Mouse (Mus musculus) MEL (cell line): Measurements from ENCODE around the gene Gnl1. TPM values are rescaled to one million over a fixed set of nuclear protein-coding genes. Genes with fewer than 3 reads are reported as not detected.
"Not testable (repeated sequence)": the region's sequence is repeated elsewhere in the genome, so short reads cannot be mapped to it uniquely, and the experiment has no call there.

ENCODE experiments used
- DNase-seq: peaks from one replicate; pipeline ENCODE4 v3.0.0; 2011; ENCODE audit warnings: low read depth, low spot score
- H3K27ac ChIP-seq: 2 replicates; pipeline ENCODE4 v1.5.1; 2012; ENCODE audit warnings: low read depth, mild to moderate bottlenecking, control low read depth, low read length, moderate library complexity; ENCODE audit not compliant: control insufficient read depth
- H3K27me3 ChIP-seq, 2 experiments: fragments of 150-350 bp in 1 of 2; sonication (generic) in 1 of 2; 2 replicates each; pipeline ENCODE4 v1.6.1; 2012; ENCODE audit warnings: low read length in 2 of 2, mild to moderate bottlenecking in 2 of 2, improper control_type of control experiment in 1 of 2, moderate library complexity in 1 of 2; ENCODE audit not compliant: insufficient read depth in 2 of 2, control insufficient read depth in 1 of 2
- H3K36me3 ChIP-seq, 2 experiments: 2 replicates each; pipeline ENCODE4 v1.6.1; 2012 to 2014; ENCODE audit warnings: low read length in 2 of 2, improper control_type of control experiment in 1 of 2, inconsistent platforms in 1 of 2, mild to moderate bottlenecking in 1 of 2; ENCODE audit not compliant: insufficient read depth in 2 of 2, control insufficient read depth in 1 of 2
- H3K4me1 ChIP-seq, 2 experiments: fragments of 150-350 bp in 1 of 2; sonication (generic) in 1 of 2; 2 replicates each; pipeline ENCODE4 v1.6.1; 2012; ENCODE audit warnings: low read length in 2 of 2, improper control_type of control experiment in 1 of 2, mild to moderate bottlenecking in 1 of 2; ENCODE audit not compliant: insufficient read depth in 2 of 2, control insufficient read depth in 1 of 2
- H3K4me3 ChIP-seq, 2 experiments: fragments of 150-350 bp in 1 of 2; sonication (generic) in 1 of 2; 2 replicates each; pipeline ENCODE4 v1.5.1; 2012; ENCODE audit warnings: low read depth in 2 of 2, low read length in 2 of 2, mild to moderate bottlenecking in 2 of 2, moderate library complexity in 2 of 2, control low read depth in 1 of 2, improper control_type of control experiment in 1 of 2; ENCODE audit not compliant: control insufficient read depth in 1 of 2, insufficient read depth in 1 of 2
- H3K79me2 ChIP-seq: 2 replicates; pipeline ENCODE4 v1.6.1; 2012; ENCODE audit warnings: mild to moderate bottlenecking, low read length, moderate library complexity; ENCODE audit not compliant: control insufficient read depth, poor library complexity, insufficient read depth
- H3K9ac ChIP-seq: 2 replicates; pipeline ENCODE4 v1.6.1; 2012; ENCODE audit warnings: low read depth, mild to moderate bottlenecking, control low read depth, low read length, moderate library complexity; ENCODE audit not compliant: control insufficient read depth, poor library complexity, severe bottlenecking
- H3K9me3 ChIP-seq: fragments of 150-350 bp; sonication (generic); replicated peaks from 2 replicates; pipeline ENCODE4 v1.6.1; 2012; ENCODE audit warnings: mild to moderate bottlenecking, low read length, improper control_type of control experiment, moderate library complexity; ENCODE audit not compliant: insufficient read depth
- CHD2 ChIP-seq: IDR thresholded peaks from 2 replicates; pipeline ENCODE4 v1.6.1; 2011; ENCODE audit warnings: low read length, improper control_type of control experiment
- CTCF ChIP-seq, 3 experiments: IDR thresholded peaks in 2 of 3; conservative IDR thresholded peaks in 1 of 3; 2 replicates each; pipeline ENCODE4 v1.5.1; 2011 to 2012; ENCODE audit warnings: low read length in 3 of 3, low read depth in 2 of 3, mild to moderate bottlenecking in 2 of 3, improper control_type of control experiment in 1 of 3, inconsistent platforms in 1 of 3, mixed read lengths in 1 of 3, moderate library complexity in 1 of 3; ENCODE audit not compliant: control insufficient read depth in 1 of 3, insufficient read depth in 1 of 3, poor library complexity in 1 of 3, severe bottlenecking in 1 of 3
- ELF1 ChIP-seq: IDR thresholded peaks from 2 replicates; pipeline ENCODE4 v1.6.1; 2014; ENCODE audit warnings: low read depth, mild to moderate bottlenecking, inconsistent platforms, low read length, improper control_type of control experiment, moderate library complexity
- ETS1 ChIP-seq: IDR thresholded peaks from 2 replicates; pipeline ENCODE4 v1.6.1; 2012; ENCODE audit warnings: low read depth, mild to moderate bottlenecking, inconsistent platforms, low read length, improper control_type of control experiment, moderate library complexity
- HCFC1 ChIP-seq: IDR thresholded peaks from 2 replicates; pipeline ENCODE4 v1.6.1; 2012; ENCODE audit warnings: low read depth, mild to moderate bottlenecking, inconsistent platforms, low read length, improper control_type of control experiment, moderate library complexity
- MAX ChIP-seq: IDR thresholded peaks from 2 replicates; pipeline ENCODE4 v1.6.1; 2011; ENCODE audit warnings: low read length, improper control_type of control experiment
- MAZ ChIP-seq: IDR thresholded peaks from 2 replicates; pipeline ENCODE4 v1.6.1; 2012; ENCODE audit warnings: low read depth, mild to moderate bottlenecking, inconsistent platforms, low read length, improper control_type of control experiment
- MXI1 ChIP-seq: IDR thresholded peaks from 2 replicates; pipeline ENCODE4 v1.6.1; 2011; ENCODE audit warnings: mild to moderate bottlenecking, low read depth, low read length, improper control_type of control experiment
- NELFE ChIP-seq: IDR thresholded peaks from 2 replicates; pipeline ENCODE4 v1.6.1; 2011; ENCODE audit warnings: low read depth, low read length, improper control_type of control experiment
- POLR2A ChIP-seq, 2 experiments: IDR thresholded peaks; 2 replicates each; pipeline ENCODE4 v1.6.1; 2011 to 2012; ENCODE audit warnings: low read length in 2 of 2, mild to moderate bottlenecking in 2 of 2, control low read depth in 1 of 2, improper control_type of control experiment in 1 of 2, low read depth in 1 of 2, moderate library complexity in 1 of 2; ENCODE audit not compliant: control insufficient read depth in 1 of 2, insufficient read depth in 1 of 2, poor library complexity in 1 of 2
- POLR2AphosphoS2 ChIP-seq: IDR thresholded peaks from 2 replicates; pipeline ENCODE4 v1.6.1; 2011; ENCODE audit warnings: low read length, improper control_type of control experiment
- RAD21 ChIP-seq: IDR thresholded peaks from 2 replicates; pipeline ENCODE4 v1.6.1; 2011; ENCODE audit warnings: mild to moderate bottlenecking, low read depth, low read length, improper control_type of control experiment
- SIN3A ChIP-seq: IDR thresholded peaks from 2 replicates; pipeline ENCODE4 v1.6.1; 2012; ENCODE audit warnings: low read length, improper control_type of control experiment, inconsistent platforms
- SMC3 ChIP-seq: IDR thresholded peaks from 2 replicates; pipeline ENCODE4 v1.6.1; 2011; ENCODE audit warnings: low read depth, low read length, improper control_type of control experiment
- TBP ChIP-seq: IDR thresholded peaks from 2 replicates; pipeline ENCODE4 v1.8.0; 2011; ENCODE audit warnings: low read depth, low read length, improper control_type of control experiment
- ZC3H11A ChIP-seq: IDR thresholded peaks from 2 replicates; pipeline ENCODE4 v1.6.1; 2012; ENCODE audit warnings: low read depth, mild to moderate bottlenecking, inconsistent platforms, low read length, improper control_type of control experiment
- polyA plus RNA-seq, 2 experiments: library from polyadenylated mRNA; stranded (reverse) in 1 of 2; unstranded in 1 of 2; fragments of >175 nt in 1 of 2; fragments of >200 nt in 1 of 2; gene quantifications; 2 replicates each; pipeline versions ENCODE4 v1.2.1 to v1.2.4; 2012; ENCODE audit warnings: low replicate concordance in 2 of 2, low read depth in 1 of 2; ENCODE audit not compliant: insufficient read length in 2 of 2, insufficient read depth in 1 of 2, missing spikeins in 1 of 2
- total RNA-seq: library from RNA; depleted of rRNA; stranded (reverse); fragments of 300-350 nt; gene quantifications from 2 replicates; pipeline ENCODE4 v1.2.3, GENCODE M21; 2012

Gene Gnl1
- total and polyA plus RNA-seq, 3 experiments, result 57.1 to 98.5 TPM; not detected in 1

- H3K4me3 ChIP-seq, result peak within 1 kb of the TSS; percentile 63 to 89
- H3K27me3 ChIP-seq, H3K9me3 ChIP-seq: not testable (repeated sequence)
- H3K27ac ChIP-seq, result peak within 1 kb of the TSS; percentile 47
- H3K36me3 ChIP-seq, result peaks cover 2 to 19% of the 10 kb centered on the region in 2 experiments; a peak in 3 of 4 replicates
- TF ChIP-seq TBP (peak; percentile 54; the same call in 1 of the 2 replicates), CHD2 (peak; percentile 89), MAX (0 out of 2 replicates have a peak, but pooled peaks have one; percentile 42), SIN3A (peak; percentile 80), ETS1 (peak; percentile 41; the same call in 1 of the 2 replicates), MAZ (0 out of 2 replicates have a peak, but pooled peaks have one; percentile 29), HCFC1 (0 out of 2 replicates have a peak, but pooled peaks have one; percentile 45), NELFE (peak; percentile 49; the same call in 1 of the 2 replicates), POLR2AphosphoS2 (peak; percentile 53), ELF1 (0 out of 2 replicates have a peak, but pooled peaks have one; percentile 18), MXI1 (peak; percentile 80), POLR2A (IDR thresholded peaks at IDR 0.05; ENCODE audit: control insufficient read depth in 1 of 2, insufficient read depth in 1 of 2, low read depth in 1 of 2, low read length in 2 of 2, poor library complexity in 1 of 2) (peak in 1 of 2 experiments; percentile 57; a peak in 2 of 4 replicates)
- DNase-seq, result peak; percentile 92
- peaks cover 7 to 24% of the 10 kb centered on the region in 2 experiments; a peak in 3 of 4 replicates for H3K4me1 ChIP-seq
- peaks cover 19% of the 10 kb centered on the region for H3K79me2 ChIP-seq
- peak within 1 kb of the TSS; percentile 57 for H3K9ac ChIP-seq
Measured at GRCm38 (mm10) chr17:36032351-36032875, 52.8 kb downstream of the Gnl1 start, which contains the start of gene H2-T23. H2-T23 (minus strand) TSS chr17:36032855.

GRCm38 (mm10) chr17:36034524-36034923 is 54.9 kb downstream of the Gnl1 start:
- H3K9me3 ChIP-seq, H3K27ac ChIP-seq, DNase-seq, H3K4me3 ChIP-seq, H3K27me3 ChIP-seq, H3K9ac ChIP-seq, H3K36me3 ChIP-seq: not testable (repeated sequence)
- Histone ChIP-seq H3K4me1 (peaks cover 2 to 13% of the 10 kb centered on the region in 2 experiments; a peak in 3 of 4 replicates), H3K79me2 (peaks cover 11% of the 10 kb centered on the region)

GRCm38 (mm10) chr17:36035010-36035638 is 55.5 kb downstream of the Gnl1 start:
- peaks cover 10% of the 10 kb centered on the region for H3K79me2 ChIP-seq
- not testable (repeated sequence) for H3K36me3 ChIP-seq, H3K4me3 ChIP-seq, H3K27ac ChIP-seq, H3K9me3 ChIP-seq, H3K9ac ChIP-seq, H3K27me3 ChIP-seq
- peak; percentile 81 for DNase-seq
- H3K4me1 ChIP-seq, result peaks cover 2 to 11% of the 10 kb centered on the region in 2 experiments; a peak in 3 of 4 replicates
- peak; percentile 47; the same call in 1 of the 2 replicates for TF ChIP-seq ZC3H11A
- TF ChIP-seq SIN3A, result peak; percentile 56; the same call in 1 of the 2 replicates
- TF ChIP-seq CTCF (IDR thresholded peaks at IDR 0.05 in 2 of 3, conservative IDR thresholded peaks at IDR 0.05 in 1 of 3; ENCODE audit: control insufficient read depth in 1 of 3, insufficient read depth in 1 of 3, low read depth in 2 of 3, low read length in 3 of 3, poor library complexity in 1 of 3, severe bottlenecking in 1 of 3), result peak; percentile 52 to 55 (median 52)
- TF ChIP-seq MXI1, result 0 out of 2 replicates have a peak, but pooled peaks have one; percentile 32
- TF ChIP-seq SMC3, result peak; percentile 71
- peak; percentile 58 for TF ChIP-seq RAD21
- 0 out of 2 replicates have a peak, but pooled peaks have one; percentile 16 for TF ChIP-seq HCFC1
